Mouse (Mus musculus): ENCODE results near the gene Rbm20.

GRCm38 (mm10) chr19:53892838-53893359 is 215.8 kb downstream of the Rbm20 start:
- TF ChIP-seq CTCF (IDR thresholded peaks at IDR 0.05; ENCODE audit: low read depth, low read length) (no peak), POLR2A (IDR thresholded peaks at IDR 0.05; ENCODE audit: borderline replicate concordance, low read depth, low read length) (no peak)

Measured in bone marrow macrophage, adult 2 months (primary cell).